Mouse (Mus musculus): ENCODE data around the gene Dera.

DNA sequence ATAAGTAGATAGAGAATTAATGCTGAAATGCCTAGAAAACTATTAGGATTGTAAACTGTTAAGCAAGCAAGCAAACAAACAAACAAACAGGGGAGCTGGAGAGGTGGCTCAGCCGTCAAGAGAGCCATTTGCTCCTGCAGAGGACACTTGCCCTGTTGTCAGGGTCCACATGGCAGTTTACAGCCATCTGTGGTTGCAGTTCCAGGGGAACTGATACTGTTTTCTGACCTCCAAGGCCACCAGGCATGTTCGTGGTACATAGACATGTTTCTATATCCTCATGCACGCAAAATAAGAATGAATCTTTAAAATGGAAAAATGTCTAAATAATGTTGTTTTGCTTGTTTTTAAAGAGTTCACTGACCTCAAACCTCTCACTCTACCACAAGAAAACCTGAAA is 52.0 kb downstream of the Dera start:
- no peak for TF ChIP-seq GATA1 (IDR thresholded peaks at IDR 0.05; ENCODE audit: borderline replicate concordance, low read length)
- TF ChIP-seq FLI1 (IDR thresholded peaks at IDR 0.05; ENCODE audit: low read length) = no peak
